In the genomic region with DNA sequence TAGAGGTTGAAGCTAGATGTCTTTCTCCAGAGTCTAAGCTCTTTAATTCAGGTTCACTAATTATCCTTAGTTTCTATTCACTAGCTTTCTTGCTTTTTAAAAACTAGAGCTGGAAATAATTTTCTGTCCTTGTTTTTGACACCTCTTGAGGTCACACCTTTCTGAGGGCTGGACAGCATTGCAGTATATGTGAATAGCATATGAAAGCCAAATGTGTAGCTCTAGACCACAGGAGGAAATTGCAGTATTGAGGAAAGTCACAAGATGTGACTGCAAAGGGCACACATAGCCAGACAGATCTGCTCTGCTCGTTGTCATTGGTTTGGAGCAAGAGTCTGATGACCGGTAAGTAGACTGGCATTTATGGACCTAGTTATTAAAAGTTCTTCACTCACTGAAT, we compare ENCODE assay signal across 26 mouse cellular contexts. TPM values are rescaled to one million over a fixed set of nuclear protein-coding genes. Genes with fewer than 3 reads are reported as not detected.
DNase-seq lines count a peak whose midpoint lies in the region; ATAC-seq and TF ChIP-seq lines count a peak whose summit lies in the region.
"Had no signal": no experiment of that assay in that cellular context is flagged by ENCODE, and none has a peak within 500 bp of the region (broad histone marks: within the 10 kb centered on the region; RNA-seq: fewer than 3 reads in every experiment).

A gene (plus strand): TSS at position 301 of the 400 bp plus-strand sequence.

- H3K4me3 ChIP-seq in hindbrain, embryonic 12.5 days: no peak within 1 kb of the TSS
- H3K4me3 ChIP-seq in left cerebral cortex, adult 2 months: no peak within 1 kb of the TSS

- H3K9me3 ChIP-seq in hindbrain, embryonic 12.5 days (replicated peaks): no peaks in the 10 kb centered on the region
- H3K9me3 ChIP-seq: G1E had no signal

- no peaks in the 10 kb centered on the region for H3K36me3 ChIP-seq in hindbrain, embryonic 12.5 days
- H3K36me3 ChIP-seq: G1E had no signal

- H3K27ac ChIP-seq in hindbrain, embryonic 12.5 days: no peak within 1 kb of the TSS
- H3K27ac ChIP-seq in left cerebral cortex, adult 2 months: no peak within 1 kb of the TSS

- H3K9ac ChIP-seq in hindbrain, embryonic 12.5 days: no peak within 1 kb of the TSS

- H3K4me1 ChIP-seq in hindbrain, embryonic 12.5 days: no peaks in the 10 kb centered on the region

- DNase-seq in lung, postnatal 36 days: peak; percentile 4
- no peak for DNase-seq in lung, postnatal 14 days
- DNase-seq in 416B (ENCODE audit: low read depth): peak; percentile 39
- no peak for DNase-seq in left cerebral cortex, adult 2 months (ENCODE audit: extremely low spot score in 1 of 2, low spot score in 2 of 2)
- DNase-seq: adrenal gland, adult 2 months; adrenal gland, adult 8-10 months; adrenal gland, postnatal 10 days; adrenal gland, postnatal 14 days; adrenal gland, postnatal 25 days; adrenal gland, postnatal 36 days; B cell, adult 2 months; cerebellum, adult 11 months; cerebellum, adult 11-12 months; cerebellum, adult 18-20 months; cerebellum, adult 2 months had no signal

- no peak for TF ChIP-seq CTCF in left cerebral cortex, adult 2 months (IDR thresholded peaks at IDR 0.05)

- 86% methylated on average over 2 of the region's 2 CpGs for WGBS in hindbrain, embryonic 12.5 days

- intact Hi-C loops in left cerebral cortex, adult 2 months (cut with DNase I): no loop called here

- ATAC-seq in megakaryocyte, adult 5-6 weeks (ENCODE audit: poor library complexity, severe bottlenecking): 0 out of 2 replicates have a peak, but pooled peaks have one; percentile 18
- no peak for ATAC-seq in hindbrain, embryonic 12.5 days (ENCODE audit: low FRiP score)
- ATAC-seq: activated CD4-positive, CD25-positive, alpha-beta regulatory T cell, adult 4 months; CD4-positive, CD25-positive, alpha-beta regulatory T cell, adult 4 months; Patski had no signal

- H3K4me2 ChIP-seq in hindbrain, embryonic 12.5 days (replicated peaks): no peak within 1 kb of the TSS

- H3K27me3 ChIP-seq in hindbrain, embryonic 12.5 days: no peaks in the 10 kb centered on the region
- H3K27me3 ChIP-seq: CH12.LX, Patski had no signal

RNA-seq across cellular contexts. Expression of the gene that starts here (rescaled TPM):
- 0.18 TPM in 1 of 2 replicates, not detected in the other for total RNA-seq in megakaryocyte, adult 5-6 weeks (2015)
- total RNA-seq in megakaryocyte, adult 5-6 weeks (2017): 0.15 TPM in 1 of 2 replicates, not detected in the other
- not detected in 2 replicates for polyA plus RNA-seq in hindbrain, embryonic 12.5 days (2016; fragmentation: Nextera tagmentation; extraction: Ambion mirVana)
- not detected for total RNA-seq in left cerebral cortex, adult 2 months (2021)
- total RNA-seq: adrenal gland, adult 18-20 months; adrenal gland, adult 2 months; adrenal gland, adult 8-10 months; adrenal gland, postnatal 10 days; adrenal gland, postnatal 14 days; adrenal gland, postnatal 25 days; adrenal gland, postnatal 36 days; adrenal gland, postnatal 4 days; MEL had no signal
- polyA plus RNA-seq: activated CD4-positive, CD25-positive, alpha-beta regulatory T cell, adult 4 months; adrenal gland, adult 2 months; brain, embryonic 14.5 days; G1E; Patski had no signal

Comparison
In these comparisons a context has a peak if more than half of its experiments do, and no peak if none do; other contexts are left out.
1. DNase-seq: peak in lung, postnatal 36 days (single experiment) and 416B (single experiment); none in lung, postnatal 14 days (single experiment) and left cerebral cortex, adult 2 months (0 of 2).
2. Peak in ATAC-seq in megakaryocyte, adult 5-6 weeks; RNA of the gene not detected or under 1 TPM.